Mouse (Mus musculus): ENCODE data around the gene Rcor1. TPM values are rescaled to one million over a fixed set of nuclear protein-coding genes. Genes with fewer than 3 reads are reported as not detected.
A peak's percentile ranks its signal among the peaks of the same experiment; 100 is the strongest.

The Rcor1 gene
- total and polyA plus RNA-seq, 2 experiments from 2014 or later, result 3.1 to 13.1 TPM

DNA sequence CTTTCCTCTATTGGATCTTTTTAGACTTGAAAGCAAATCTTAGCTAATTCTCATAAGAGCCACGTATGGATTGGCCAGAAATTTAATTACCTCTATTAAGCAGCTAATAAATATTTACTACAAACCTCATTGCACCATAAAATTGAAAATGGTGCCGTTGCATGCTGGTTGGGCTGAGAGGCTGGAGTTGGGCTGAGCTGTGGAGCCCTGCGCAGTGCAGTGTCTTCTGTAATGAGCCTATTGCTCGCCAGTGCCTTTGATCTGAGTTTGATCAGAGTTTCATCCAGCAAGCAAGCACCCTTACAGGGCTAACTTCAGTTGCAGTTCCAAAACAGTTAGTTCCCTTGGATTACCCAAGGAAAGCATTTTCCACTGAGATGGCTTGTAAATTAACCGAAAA, 114.8 kb downstream of the Rcor1 start:
- no peaks in the 10 kb centered on the region for H3K36me3 ChIP-seq (ENCODE audit: insufficient read depth, low read length)
- no peaks in the 10 kb centered on the region for H3K27me3 ChIP-seq (ENCODE audit: insufficient read depth, low read length)
- H3K4me3 ChIP-seq (ENCODE audit: low read length), result no peak overlapping the region
- H3K9me3 ChIP-seq (ENCODE audit: low read length), result no peaks in the 10 kb centered on the region
- 61% methylated on average over 5 of the region's 5 CpGs for WGBS
- ATAC-seq, result no peak
- no peak overlapping the region for H3K4me2 ChIP-seq (ENCODE audit: low read depth, low read length)
- no peak for TF ChIP-seq CTCF (IDR thresholded peaks at IDR 0.05; ENCODE audit: low read depth)
- H3K9ac ChIP-seq (replicated peaks; ENCODE audit: low read length), result no peak overlapping the region
- no peaks in the 10 kb centered on the region; the same call in 1 of the 2 replicates for H3K4me1 ChIP-seq (ENCODE audit: insufficient read depth, low read length)
- H3K27ac ChIP-seq, result no peak overlapping the region
- no peak for DNase-seq (ENCODE audit: low spot score)

- no peak for ATAC-seq
- WGBS, result 90% methylated on average over 6 of the region's 6 CpGs
- no peak for TF ChIP-seq CTCF (IDR thresholded peaks at IDR 0.05; ENCODE audit: low read depth)
- Histone ChIP-seq H3K9ac (replicated peaks; ENCODE audit: low read length) (no peak overlapping the region), H3K4me2 (ENCODE audit: low read depth, low read length) (no peak overlapping the region), H3K27me3 (ENCODE audit: insufficient read depth, low read length) (no peaks in the 10 kb centered on the region), H3K27ac (no peak overlapping the region), H3K9me3 (ENCODE audit: low read length) (no peaks in the 10 kb centered on the region), H3K36me3 (ENCODE audit: insufficient read depth, low read length) (no peaks in the 10 kb centered on the region), H3K4me3 (ENCODE audit: low read length) (no peak overlapping the region), H3K4me1 (ENCODE audit: insufficient read depth, low read length) (no peaks in the 10 kb centered on the region; the same call in 1 of the 2 replicates)
- DNase-seq (ENCODE audit: low spot score), result no peak
Observed at GRCm38 (mm10) chr12:111154641-111155040, 115.5 kb downstream of the Rcor1 start.

DNA sequence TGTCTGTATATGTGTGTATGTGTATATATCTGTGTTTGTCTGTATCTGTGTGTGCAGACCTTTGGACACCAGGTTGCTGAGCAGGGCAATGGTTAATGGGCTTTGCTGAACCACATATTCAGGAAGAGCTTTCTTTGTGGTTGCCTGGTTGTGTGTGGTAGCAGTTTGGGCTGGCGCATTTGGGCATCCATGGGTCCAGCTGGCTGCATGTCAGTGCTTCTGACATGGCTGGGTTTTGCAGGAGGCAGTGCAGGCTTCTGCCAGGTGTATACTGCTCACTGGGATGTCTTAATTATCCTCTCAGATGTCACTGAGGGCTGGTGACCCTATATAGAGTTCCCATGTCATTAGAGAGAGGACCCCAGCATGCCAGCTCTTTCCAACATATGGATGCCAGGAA, 116.6 kb downstream of the Rcor1 start:
- no peak for TF ChIP-seq CTCF (IDR thresholded peaks at IDR 0.05; ENCODE audit: low read depth)
- ATAC-seq, result no peak

DNA sequence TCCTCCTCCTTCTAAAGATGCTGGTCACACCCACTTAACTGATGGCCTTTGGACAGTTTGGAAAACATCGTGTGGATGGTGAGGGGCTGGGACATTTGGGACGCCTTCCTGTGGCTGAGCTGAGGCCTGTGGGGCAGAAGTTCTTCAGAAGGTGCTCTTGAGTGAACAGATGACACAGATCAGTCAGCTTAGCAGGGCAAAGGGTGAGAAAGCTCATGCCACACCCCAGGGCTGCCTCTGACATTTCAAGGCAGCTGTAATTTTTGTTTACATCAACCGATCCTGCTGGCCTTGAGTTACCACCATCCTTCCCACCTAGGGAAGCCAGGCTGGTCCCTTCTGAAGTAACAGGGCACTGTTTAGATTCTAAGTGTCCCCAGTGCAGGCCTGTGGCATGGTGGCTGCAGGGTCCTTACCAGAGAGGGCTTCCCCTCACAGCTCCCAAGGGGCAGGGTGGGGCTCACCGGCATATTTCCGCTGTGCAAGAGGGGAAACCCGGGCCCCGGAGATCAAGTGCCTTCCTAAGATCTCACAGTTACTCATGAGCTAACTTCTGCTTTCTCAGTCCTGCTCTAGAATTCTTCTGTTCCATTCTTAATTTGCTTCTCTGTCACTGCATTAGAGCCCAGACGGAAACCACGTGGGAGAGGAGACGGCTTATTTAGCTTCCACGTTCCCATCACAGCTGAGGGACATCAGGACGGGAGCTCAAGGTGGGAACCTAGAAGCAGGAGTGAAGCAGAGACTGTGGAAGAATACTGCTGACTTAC, 120.7 kb downstream of the Rcor1 start:
- no peak for ATAC-seq
- no peaks in the 10 kb centered on the region for H3K36me3 ChIP-seq (ENCODE audit: insufficient read depth, low read length)
- no peak for DNase-seq (ENCODE audit: low spot score)
- H3K4me3 ChIP-seq (ENCODE audit: low read length), result no peak overlapping the region
- H3K27me3 ChIP-seq (ENCODE audit: insufficient read depth, low read length), result no peaks in the 10 kb centered on the region
- 66% methylated on average over 12 of the region's 12 CpGs for WGBS
- H3K27ac ChIP-seq, result no peak overlapping the region
- H3K9ac ChIP-seq (replicated peaks; ENCODE audit: low read length), result no peak overlapping the region
- H3K4me2 ChIP-seq (ENCODE audit: low read depth, low read length), result no peak overlapping the region
- peaks cover 20% of the 10 kb centered on the region; the same call in 1 of the 2 replicates for H3K4me1 ChIP-seq (ENCODE audit: insufficient read depth, low read length)
- no peak for TF ChIP-seq CTCF (IDR thresholded peaks at IDR 0.05; ENCODE audit: low read depth)
- no peaks in the 10 kb centered on the region for H3K9me3 ChIP-seq (ENCODE audit: low read length)

More for the DNA sequence above, 116.6 kb downstream of the Rcor1 start:
- Histone ChIP-seq H3K4me3 (ENCODE audit: low read length) (no peak overlapping the region), H3K4me1 (ENCODE audit: insufficient read depth, low read length) (no peaks in the 10 kb centered on the region; the same call in 1 of the 2 replicates), H3K27me3 (ENCODE audit: insufficient read depth, low read length) (no peaks in the 10 kb centered on the region), H3K9ac (replicated peaks; ENCODE audit: low read length) (no peak overlapping the region), H3K4me2 (ENCODE audit: low read depth, low read length) (no peak overlapping the region), H3K36me3 (ENCODE audit: insufficient read depth, low read length) (no peaks in the 10 kb centered on the region), H3K27ac (no peak overlapping the region), H3K9me3 (ENCODE audit: low read length) (no peaks in the 10 kb centered on the region)
- no peak for DNase-seq (ENCODE audit: low spot score)
- 82% methylated on average over 1 of the region's 1 CpGs for whole genome bisulfite sequencing

GRCm38 (mm10) chr12:111160871-111161270, 121.7 kb downstream of the Rcor1 start:
- H3K4me3 ChIP-seq (ENCODE audit: low read length), result no peak overlapping the region
- H3K4me2 ChIP-seq (ENCODE audit: low read depth, low read length), result no peak overlapping the region
- no peak overlapping the region for H3K9ac ChIP-seq (replicated peaks; ENCODE audit: low read length)
- no peaks in the 10 kb centered on the region for H3K36me3 ChIP-seq (ENCODE audit: insufficient read depth, low read length)
- no peak overlapping the region for H3K27ac ChIP-seq
- H3K27me3 ChIP-seq (ENCODE audit: insufficient read depth, low read length), result no peaks in the 10 kb centered on the region
- no peaks in the 10 kb centered on the region for H3K9me3 ChIP-seq (ENCODE audit: low read length)
- ATAC-seq (no peak), DNase-seq (ENCODE audit: low spot score) (no peak)
- WGBS, result 89% methylated on average over 10 of the region's 10 CpGs
- H3K4me1 ChIP-seq (ENCODE audit: insufficient read depth, low read length), result peaks cover 24% of the 10 kb centered on the region; the same call in 1 of the 2 replicates
- TF ChIP-seq CTCF (IDR thresholded peaks at IDR 0.05; ENCODE audit: low read depth), result no peak

DNA sequence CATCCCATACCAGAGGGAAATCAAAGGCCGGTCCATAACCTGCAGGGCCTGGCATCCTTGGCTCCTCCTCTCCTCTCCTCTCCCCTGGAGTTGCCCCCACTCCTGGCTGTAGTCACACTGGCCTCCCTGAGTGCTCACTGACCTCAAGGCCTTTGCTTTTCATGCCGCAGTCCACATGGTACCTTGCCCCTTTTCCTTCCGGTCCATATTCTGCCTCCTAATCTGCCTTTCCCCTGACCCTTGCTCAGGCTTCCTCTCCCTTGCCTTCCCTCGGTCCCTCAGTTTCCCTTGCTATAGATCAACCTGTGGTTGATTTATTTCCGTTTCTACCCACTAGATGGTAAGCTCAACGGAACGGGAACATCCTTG, 122.8 kb downstream of the Rcor1 start:
- Histone ChIP-seq H3K9me3 (ENCODE audit: low read length) (no peaks in the 10 kb centered on the region), H3K9ac (replicated peaks; ENCODE audit: low read length) (peak overlapping the region; percentile 37), H3K4me3 (ENCODE audit: low read length) (0 out of 2 replicates have a peak overlapping the region, but pooled peaks have one; percentile 1), H3K4me1 (ENCODE audit: insufficient read depth, low read length) (peaks cover 24% of the 10 kb centered on the region; the same call in 1 of the 2 replicates), H3K36me3 (ENCODE audit: insufficient read depth, low read length) (no peaks in the 10 kb centered on the region), H3K27ac (peak overlapping the region; percentile 81), H3K27me3 (ENCODE audit: insufficient read depth, low read length) (no peaks in the 10 kb centered on the region), H3K4me2 (ENCODE audit: low read depth, low read length) (peak overlapping the region; percentile 46)
- ATAC-seq, result no peak
- 25% methylated on average over 7 of the region's 7 CpGs for WGBS
- no peak for DNase-seq (ENCODE audit: low spot score)
- no peak for TF ChIP-seq CTCF (IDR thresholded peaks at IDR 0.05; ENCODE audit: low read depth)
